Mouse (Mus musculus) E14TG2a.4 (cell line): ENCODE data around the gene Luzp1.

Source experiments
- CTCF ChIP-seq: conservative IDR thresholded peaks from 2 replicates; pipeline ENCODE4 v1.5.1; 2014; ENCODE audit warnings: low read length
- NANOG ChIP-seq: IDR thresholded peaks from 2 replicates; pipeline ENCODE4 v1.6.1; 2014; ENCODE audit warnings: borderline replicate concordance, low read length, mixed read lengths
- POU5F1 ChIP-seq: IDR thresholded peaks from 2 replicates; pipeline ENCODE4 v1.6.1; 2014; ENCODE audit warnings: low read length, borderline replicate concordance

GRCm38 (mm10) chr4:136545151-136545550, 75.6 kb downstream of the Luzp1 start:
- TF ChIP-seq CTCF (no peak), POU5F1 (no peak), NANOG (no peak)
